Mouse (Mus musculus) retina, postnatal 1 day (tissue): ENCODE measurements around the gene Cnga3.
A peak's percentile ranks its signal among the peaks of the same experiment; 100 is the strongest.

Experiments used
- DNase-seq: peaks from one replicate; pipeline ENCODE4 v3.0.0-alpha.2; 2012

The Cnga3 gene

GRCm38 (mm10) chr1:37214144-37214543 lies at the start of gene Cnga3:
Gene Cnga3 (plus strand): TSS chr1:37214434.
- peak; percentile 60 for DNase-seq

DNA sequence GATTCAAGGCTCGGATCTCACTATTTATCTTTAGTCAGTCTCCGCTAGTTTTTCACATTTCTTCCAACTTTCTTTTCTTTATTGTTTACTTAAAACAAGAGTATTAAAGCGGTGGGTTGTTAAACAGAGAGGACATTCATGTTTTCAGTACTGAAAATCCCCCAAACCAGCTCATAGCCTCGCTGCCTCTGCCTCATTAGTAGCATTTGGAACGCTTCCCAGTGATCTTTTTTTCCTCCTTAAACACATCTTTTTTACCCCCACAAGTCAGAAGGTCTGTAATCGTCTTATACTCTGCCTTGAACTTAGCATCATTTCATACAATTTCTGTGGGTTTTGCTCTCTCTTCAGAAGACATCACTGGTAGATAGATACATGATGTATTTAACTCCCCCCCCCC lies 48.2 kb upstream of the Cnga3 start:
- DNase-seq, result no peak

GRCm38 (mm10) chr1:37167918-37168317 lies 46.3 kb upstream of the Cnga3 start:
- DNase-seq, result no peak

- DNase-seq, result no peak
Observed at GRCm38 (mm10) chr1:37177874-37178273, 36.4 kb upstream of the Cnga3 start.

- DNase-seq, result no peak
Observed at GRCm38 (mm10) chr1:37179852-37180251, 34.4 kb upstream of the Cnga3 start.

GRCm38 (mm10) chr1:37187050-37187449 lies 27.2 kb upstream of the Cnga3 start:
- no peak for DNase-seq

DNA sequence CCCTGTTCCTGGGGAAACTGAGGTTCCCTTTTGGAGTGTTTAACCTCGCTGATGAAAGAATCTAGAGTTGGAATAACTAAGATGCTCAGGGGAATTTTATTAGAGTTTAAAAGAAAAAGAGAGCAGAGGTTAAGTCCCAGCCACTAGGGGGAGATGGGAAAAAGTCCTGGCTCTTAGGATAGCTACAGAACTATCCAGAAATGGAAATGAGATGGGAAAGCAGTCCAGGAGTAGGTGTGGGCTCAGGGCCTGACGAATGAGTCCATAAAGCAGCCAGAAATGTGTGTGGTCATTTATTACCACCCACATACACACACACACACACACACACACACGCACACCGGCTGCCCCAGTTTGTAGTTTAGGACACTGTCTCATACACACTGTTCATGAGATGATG lies 19.6 kb upstream of the Cnga3 start:
- no peak for DNase-seq

DNA sequence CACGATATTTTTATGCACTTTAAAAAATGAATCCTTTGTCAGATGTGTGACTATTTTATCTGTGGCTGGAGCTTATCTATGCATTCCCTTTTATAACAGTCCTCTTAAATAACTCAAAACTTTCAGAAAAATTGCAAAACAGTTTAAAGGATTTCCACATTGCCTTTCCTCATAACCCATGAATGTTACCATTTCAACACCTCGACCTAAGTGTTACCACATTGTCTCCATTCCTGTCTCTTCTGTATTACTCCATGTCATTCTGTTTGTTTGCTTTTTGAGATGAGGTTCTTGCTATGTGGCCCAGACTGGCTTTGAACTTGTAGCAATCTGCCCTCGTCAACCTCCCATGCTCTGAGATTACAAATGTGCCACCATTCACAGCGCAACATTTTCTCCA lies 12.8 kb upstream of the Cnga3 start:
- no peak for DNase-seq

- DNase-seq, result no peak
Observed at GRCm38 (mm10) chr1:37207743-37208142, 6.5 kb upstream of the Cnga3 start.

- DNase-seq, result no peak
Observed at GRCm38 (mm10) chr1:37212375-37212774, 1.9 kb upstream of the Cnga3 start.

DNA sequence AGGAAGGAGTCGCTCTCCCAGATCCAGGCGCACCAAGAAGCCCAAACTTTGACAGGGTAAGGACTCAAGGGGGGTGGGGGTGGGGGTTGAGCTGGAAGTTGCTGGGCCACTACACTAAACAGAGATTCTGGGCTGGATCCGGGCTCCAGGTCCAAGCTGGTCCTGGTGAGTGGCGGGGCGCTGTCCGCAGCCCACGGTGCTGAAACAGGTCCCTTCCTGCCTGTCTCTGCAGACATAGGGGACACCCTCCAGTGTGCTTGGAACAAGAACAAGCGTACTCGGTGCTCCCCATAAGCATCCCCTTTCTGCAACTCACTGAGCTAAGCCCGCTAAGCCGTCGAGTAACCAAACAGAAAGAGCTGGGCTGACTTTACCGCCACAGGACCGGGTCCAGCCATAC lies 4.2 kb downstream of the Cnga3 start:
- peak; percentile 55 for DNase-seq

DNA sequence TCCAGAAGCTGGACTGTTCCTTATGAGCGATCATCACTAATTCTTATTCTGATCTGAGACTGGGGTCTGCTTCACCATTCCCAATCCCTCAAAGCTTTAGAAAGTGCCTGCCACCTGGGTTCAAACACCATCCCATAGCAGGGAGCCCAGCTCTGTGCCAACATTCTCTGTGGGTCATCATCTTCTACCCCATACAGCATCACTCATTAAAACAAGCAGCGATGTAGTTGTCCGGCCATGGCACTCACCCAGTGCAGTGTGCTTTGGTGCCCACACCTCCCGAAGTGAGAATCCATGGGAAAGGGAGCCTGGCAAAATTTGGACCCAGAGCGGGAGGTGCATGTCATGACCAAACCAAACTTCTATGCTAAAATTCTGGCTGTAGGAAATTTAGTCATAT lies 5.4 kb downstream of the Cnga3 start:
- no peak for DNase-seq

GRCm38 (mm10) chr1:37220134-37220907 lies 6.1 kb downstream of the Cnga3 start:
- DNase-seq, result peak; percentile 78

DNA sequence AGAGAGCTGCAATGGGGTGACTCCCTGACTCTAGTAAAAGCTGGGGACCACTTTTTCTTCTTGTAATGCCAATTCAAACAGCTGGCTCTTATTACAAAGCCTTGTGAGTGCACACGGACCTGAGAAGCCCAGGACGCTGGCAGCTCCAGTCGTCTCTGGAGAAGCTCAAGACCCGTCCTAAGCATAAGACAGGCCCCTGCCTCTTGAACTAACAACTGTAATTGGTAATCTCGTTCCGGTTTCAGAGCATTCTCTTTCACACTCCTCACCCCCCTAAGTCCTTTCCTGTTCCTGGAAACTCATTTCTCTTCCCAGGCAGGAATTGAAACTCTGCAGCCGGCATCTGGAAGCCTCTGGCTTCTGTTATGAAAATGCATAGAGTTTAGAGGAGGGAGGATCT lies 7.8 kb downstream of the Cnga3 start:
- no peak for DNase-seq

DNA sequence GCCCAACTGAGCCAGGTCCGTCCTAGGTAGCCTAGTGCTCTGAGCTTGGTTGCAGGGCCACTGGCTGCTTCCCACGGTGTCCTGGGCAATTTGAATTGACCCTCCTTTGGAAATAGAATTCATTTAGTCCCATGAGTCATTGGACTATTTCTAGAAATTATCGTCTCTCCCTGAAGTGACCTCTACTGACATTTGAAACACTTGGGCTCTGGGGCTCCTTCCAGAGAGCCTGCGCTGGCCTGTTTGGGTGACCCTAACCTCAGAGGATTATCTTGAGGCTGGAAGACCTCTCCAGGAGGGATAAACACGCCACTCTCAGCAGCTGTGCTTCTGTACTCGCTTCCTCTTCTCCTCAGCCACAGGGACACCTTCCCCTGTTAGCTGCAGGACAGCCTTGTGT lies 16.2 kb downstream of the Cnga3 start:
- DNase-seq, result no peak

DNA sequence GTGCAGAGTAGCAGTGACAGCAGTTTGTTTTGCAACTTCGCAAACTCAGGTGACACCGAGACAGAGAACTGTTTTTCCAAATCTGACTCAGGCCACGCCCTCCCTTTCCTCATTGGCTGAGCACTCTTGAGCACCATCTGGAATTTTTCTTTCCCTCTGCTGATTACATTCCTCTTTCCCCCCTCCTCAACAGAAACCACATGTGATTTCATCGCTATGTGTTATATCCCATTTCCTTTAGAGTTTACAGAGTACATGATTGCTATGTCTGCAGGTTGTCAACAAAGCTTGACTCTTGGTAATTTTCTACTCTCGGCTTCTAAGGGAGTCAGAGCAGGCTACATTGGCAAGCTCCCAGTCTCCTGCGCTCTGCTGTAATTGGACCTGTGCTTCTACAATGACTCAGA lies 17.1 kb downstream of the Cnga3 start:
- no peak for DNase-seq

DNA sequence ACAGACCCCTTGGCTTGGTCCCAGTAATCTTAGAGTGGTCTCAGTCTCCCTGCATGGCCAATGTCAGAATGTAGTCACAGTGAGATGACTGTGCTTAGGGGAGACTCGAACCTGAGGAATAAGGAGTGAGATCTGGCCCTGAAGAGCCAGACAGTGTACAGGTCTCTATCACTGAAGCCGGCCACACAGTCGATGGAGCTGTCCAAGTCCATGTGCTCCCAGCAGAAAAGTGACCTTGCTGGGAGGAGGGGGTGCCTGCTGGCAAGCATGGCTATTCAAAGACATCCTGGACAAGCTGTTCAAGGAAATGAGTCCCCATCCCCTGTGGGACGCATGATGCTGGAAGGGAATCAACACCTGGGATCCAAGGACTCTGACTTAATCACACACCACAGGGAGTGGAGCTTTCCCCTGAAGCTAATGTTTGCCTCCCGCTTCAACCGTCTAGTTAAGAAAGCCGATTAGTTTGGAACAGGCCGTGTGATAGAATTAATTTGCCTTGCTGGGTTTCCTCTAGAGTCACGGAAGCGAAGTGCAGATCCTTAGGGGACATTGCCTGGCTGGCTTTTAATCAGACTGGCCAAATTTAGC lies 24.9 kb downstream of the Cnga3 start:
- peak; percentile 59 for DNase-seq

DNA sequence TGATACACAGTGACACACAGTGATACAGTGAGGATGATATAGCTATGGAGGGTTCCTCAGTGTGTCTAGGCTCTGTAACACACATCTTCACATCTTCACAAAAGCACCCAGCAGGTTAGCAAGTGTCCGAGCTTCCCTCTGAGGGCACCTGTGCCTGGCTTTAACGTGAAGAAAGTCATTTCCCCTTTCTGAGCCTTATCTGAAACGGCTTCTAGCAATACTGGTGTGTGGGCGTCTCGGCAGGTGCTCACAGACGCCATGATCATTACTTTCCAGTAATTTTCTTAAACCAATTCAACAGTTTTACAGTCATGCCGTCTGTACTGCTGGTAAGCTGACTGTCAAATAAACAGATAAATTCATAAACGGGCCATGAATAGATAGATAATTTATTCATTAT lies 28.0 kb downstream of the Cnga3 start:
- no peak for DNase-seq

GRCm38 (mm10) chr1:37246476-37246875 lies 32.2 kb downstream of the Cnga3 start:
- DNase-seq, result no peak

DNA sequence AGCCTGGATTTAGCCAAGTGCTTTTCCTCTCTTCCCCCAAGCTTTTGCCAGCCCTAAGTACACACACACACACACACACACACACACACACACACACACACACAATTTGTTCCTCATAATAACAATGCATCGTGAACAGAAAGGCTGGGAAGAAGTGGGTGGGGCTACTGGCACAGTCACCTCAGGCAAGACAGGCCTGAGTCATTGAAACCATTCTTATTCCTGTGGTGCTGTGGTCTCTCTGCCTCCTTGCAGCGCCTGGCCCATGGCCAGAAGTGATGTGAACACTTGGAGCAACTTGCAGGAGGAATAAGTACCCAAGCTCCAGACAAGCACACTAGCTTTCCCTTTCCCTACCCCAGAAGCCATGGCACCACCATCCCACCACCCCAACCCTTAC lies 34.2 kb downstream of the Cnga3 start:
- DNase-seq, result no peak

DNA sequence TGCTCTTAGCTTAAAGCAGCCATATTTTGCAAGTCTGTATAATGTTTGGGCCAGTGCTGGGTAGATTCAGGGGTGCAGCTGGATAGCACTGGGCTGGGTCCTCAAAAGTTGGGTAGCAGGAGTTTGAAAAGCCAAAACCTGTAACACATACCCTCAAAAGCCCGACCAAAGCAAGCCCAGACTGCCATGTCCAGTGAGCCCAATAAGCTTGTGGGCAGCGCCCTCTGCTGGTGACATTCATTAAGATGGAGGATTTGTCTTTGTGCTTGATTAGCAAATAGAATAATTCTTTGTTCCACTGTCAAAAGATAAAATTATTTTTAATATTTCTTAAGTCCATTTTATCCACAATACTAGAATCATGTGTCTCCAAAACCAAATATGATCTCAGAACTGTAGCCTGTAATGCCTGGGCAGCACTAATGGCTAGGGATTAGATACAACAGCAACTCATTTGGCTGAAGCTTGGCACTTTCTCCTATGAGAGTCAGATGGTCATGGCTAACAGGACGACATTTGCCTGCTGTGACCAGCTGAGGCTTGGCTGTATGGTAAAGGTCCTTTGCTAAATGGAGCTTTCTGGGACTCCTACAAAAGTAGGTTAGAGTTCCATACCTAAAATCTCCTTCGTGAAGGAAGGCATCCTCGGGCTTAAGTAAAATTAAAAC lies 36.5 kb downstream of the Cnga3 start:
- peak; percentile 86 for DNase-seq

- DNase-seq, result no peak
Observed at GRCm38 (mm10) chr1:37258443-37258842, 44.2 kb downstream of the Cnga3 start.

- peak; percentile 81 for DNase-seq
Observed at GRCm38 (mm10) chr1:37272464-37272863, 58.2 kb downstream of the Cnga3 start.

GRCm38 (mm10) chr1:37286556-37286955 lies 72.3 kb downstream of the Cnga3 start:
- no peak for DNase-seq
